Mouse (Mus musculus) spleen, adult 18-20 months (tissue): Measurements from ENCODE around the gene Rin3.
A peak's percentile ranks its signal among the peaks of the same experiment; 100 is the strongest.

ENCODE experiments used
- DNase-seq, 2 experiments: peaks; one replicate each; pipeline ENCODE4 v3.0.0; 2022; ENCODE audit warnings: mixed read lengths in 2 of 2

The Rin3 gene

DNA sequence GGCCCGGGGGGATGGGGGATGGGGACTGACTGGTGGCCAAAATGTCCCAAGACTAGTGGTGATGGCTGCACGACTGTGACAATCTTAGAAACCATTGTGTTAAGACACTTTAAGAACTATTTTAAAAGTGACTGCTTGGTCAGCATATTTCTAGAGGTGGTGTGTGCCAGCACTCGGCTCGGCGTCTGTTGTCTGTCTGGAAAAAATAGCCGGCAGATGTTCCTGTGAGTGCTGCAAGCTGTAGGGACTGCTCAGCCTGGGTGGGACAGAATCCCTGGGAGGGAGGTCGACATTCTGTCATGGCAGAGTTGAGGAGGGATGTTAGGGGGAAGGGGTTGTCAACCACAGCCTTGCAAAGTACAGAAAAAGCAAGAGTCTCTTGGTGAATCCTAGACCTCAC is 21.0 kb downstream of the Rin3 start:
- no peak for DNase-seq

DNA sequence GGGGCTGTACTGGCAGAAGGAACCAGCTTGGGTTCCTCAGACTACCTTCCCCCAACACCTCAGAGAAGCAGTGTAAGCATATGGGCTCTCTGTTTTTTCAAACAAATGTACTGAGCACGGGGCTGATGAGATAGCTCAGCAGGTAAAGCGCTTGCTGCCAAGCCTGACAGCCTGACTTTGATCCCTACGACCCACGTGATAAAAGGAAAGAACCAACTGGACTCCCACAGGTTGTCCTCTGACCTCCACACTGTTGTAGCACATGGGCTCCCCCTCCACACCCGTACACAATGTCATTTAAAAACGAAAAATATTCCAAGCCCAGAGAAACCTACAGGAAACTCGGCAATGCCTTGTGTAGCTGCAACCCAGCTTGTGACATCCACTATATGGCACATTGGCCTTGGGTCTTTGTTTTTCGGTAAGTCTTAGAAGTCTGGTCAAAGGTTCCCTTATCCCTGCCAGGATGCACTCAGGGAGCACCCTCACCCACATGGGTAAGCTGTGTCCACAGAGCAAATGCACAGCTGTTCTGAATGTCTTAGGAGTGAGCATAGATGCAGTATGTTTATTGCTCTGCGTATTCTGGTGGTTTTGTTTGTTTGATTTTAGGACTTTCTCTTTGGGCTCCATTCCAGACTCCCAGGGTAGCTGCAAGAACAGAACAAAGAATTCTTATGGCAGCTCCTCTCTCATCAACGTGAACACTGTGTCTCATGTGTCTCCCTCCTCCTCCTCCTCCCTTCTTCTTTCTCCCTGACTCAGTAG is 22.4 kb downstream of the Rin3 start:
- no peak for DNase-seq

DNA sequence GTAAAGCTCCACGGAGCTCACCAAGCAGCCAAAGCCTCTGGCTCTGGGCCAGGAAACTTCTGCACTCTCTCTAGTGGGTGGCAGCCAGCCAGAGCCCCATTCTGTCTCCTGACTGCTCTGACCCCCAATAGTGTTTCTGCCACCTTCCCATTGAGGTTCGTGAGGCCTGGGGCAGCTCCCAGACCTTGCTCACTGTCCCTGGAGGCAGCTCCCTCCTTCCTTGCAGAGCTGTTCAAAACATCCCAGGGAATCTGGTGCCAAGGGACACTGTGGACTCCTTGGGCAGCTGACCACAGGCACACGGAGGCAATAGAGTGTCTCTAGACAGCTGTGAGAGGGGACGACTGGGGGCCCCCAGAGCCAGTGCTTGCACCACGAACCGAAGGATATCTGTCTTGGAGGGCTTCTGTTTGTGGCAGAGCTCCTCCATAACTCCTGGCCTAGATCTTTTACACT is 25.2 kb downstream of the Rin3 start:
- DNase-seq: no peak

DNA sequence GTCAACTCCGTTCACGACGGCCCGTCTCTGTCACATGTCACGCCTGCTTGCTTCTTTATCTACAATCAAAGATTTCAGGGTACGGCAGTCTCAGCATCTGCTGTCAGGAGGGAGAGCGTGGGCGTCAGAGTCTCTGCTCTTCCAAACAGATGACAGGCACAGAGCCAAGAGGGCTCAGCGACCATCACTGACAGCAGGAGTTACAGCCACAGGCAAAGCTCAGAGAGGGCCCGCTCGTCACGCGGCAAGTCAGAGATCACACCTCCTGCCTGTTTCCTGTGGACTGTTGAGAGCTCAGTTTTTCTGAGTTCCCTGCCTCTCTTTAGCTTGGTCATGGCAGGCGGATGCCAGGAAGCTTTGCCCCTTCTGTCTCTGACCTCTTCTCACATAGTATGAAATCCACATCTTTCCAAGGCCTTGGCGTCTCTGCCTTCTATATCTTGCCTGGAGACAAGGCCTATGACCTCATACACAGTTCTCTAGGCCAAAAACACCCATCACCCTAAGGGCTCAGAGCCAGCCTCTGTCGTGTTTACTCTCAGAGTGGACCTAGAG is 25.7 kb downstream of the Rin3 start:
- no peak for DNase-seq

DNA sequence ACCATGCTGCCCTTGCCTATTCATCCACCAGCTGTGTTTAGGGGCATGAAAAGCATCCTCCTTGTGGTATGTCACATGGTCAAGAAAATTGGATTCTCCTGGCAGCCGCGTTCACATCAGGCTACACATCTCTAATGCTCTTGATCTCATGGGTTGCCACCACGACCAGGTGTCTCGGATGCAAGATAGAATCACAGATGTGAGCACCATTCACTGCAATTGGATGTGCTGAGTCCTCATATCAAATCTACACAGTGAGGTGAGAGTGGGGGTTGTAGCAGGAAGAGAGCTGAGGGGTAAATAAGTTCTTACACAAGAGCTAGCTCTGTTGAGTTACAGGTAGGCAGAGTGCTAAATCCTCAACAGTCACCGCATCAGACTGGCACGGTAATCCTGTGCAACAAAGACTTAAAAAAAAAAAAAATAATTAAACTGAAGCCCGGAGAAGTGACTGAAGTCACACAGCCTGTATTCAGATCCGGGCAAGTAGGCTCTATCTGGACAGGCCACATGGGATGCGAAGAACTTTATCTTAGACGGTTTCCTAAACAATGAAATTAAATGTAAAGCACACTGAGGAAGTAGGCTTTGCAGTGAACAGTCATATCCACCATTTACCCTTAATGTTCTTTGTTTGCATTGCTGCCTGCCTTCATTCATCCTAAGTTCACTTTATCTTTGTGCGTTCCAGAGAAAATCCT is 26.4 kb downstream of the Rin3 start:
- no peak for DNase-seq

DNA sequence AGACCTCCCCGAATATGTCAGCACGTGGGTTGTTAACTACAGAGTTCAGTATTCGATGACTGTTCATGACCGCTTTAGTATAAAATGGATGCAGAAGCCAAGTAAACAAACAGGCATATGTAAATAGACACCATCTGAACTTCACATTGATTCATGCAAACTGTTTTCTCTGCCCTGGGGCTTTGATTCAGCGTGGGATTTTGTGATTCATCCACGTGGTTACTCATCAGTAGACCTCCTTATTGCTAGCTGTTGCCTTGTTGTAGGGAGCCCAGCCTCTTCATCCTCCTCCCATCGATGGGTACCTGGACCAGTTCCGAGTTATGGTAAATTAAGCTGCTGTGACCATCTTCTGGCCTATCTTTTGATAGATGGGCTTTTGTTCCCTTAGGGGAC is 26.9 kb downstream of the Rin3 start:
- DNase-seq: no peak

DNA sequence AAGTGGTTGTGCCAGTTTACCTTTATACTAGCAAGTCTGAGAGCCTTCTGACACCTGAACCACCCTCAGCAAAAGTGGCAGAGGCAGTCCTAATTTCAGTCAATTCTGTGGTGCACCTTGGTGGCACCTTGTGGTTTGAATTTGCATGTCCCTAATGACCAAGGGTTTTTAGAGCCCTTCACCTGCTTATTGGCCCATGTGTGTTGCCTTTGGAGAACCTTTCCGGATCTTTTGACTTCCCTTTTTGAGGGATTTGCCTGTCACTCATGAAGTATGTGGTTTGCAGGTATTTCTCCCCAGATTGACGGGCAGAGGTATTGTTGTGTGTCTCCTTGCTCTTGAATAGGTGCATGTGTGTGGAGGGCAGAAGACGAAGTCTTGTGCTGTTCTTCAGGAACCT is 27.4 kb downstream of the Rin3 start:
- DNase-seq: no peak

DNA sequence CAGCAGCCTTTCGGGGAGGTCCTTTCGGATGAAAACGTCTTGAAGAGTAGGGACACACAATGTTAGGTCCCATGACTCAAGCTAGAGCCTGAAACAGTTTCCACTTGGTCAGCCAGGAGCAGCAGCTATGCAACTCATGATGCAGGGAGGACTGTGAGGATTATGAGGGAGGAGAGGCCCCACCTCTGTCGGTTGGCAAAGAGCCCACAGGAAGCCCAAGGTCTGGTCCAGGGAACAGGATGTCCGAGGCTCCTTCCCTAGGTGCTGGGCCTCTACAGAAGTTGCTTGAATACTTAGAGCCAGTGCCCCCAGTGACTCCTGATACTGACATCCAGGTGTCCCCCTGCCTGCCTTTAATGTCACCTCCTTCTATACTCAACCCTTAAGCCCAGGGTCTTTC is 28.6 kb downstream of the Rin3 start:
- DNase-seq: no peak

DNA sequence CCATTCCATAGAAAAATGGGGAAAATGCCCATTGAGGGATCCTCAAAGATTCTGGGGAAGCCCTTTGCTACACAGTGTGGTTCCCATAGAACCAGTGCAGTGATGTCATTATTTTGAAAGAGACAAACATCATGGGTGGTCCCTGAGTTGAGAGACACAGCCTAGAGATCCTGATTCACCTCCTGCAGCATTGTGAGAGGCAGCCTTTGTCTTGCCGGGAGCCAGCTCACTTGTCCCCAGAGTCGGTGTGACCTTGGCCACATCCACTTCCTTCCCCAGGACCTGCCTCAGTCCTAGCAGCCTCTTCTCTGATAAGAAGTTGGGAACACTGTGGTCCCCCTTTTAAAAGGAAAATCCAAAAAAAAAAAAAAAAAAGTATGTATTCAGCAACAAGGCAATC is 36.3 kb downstream of the Rin3 start:
- no peak for DNase-seq

DNA sequence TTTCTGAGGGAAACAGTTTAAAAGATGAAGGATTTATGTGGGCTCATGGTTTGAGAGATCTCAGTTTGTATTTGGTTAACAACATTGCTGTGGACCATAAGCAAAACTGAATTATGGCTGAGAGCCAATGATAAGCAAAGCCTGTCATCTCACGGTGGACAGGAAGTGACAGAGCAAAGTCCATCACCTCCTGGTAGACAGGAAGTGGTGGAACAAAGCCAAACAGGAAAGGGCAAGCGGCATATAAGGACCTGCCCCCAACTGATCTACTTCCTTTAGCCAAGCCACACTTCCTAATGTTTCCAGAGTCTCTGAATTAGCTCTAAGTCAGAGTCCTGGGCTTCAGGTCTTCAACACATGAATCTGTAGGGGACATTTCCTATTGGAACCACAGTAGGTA is 37.1 kb downstream of the Rin3 start:
- DNase-seq: no peak

DNA sequence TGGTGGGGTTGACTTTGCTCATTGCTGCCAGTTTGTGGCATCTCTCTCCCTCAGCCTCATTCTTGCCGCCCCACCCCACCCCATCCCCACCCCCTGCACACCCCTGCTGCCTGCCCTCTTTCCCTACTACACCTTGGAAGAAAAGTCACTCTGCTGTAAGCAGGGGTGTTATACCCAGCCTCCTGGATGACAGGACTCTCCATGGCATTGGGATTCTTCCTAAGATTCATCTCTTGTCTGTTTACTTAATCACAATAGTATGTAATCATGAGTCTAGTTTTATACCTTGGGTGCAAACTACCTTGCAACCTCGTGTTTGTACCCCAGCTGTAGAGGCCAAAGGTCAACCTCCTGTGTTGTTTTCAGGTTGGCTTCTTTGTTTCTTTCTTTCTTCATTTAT is 37.5 kb downstream of the Rin3 start:
- DNase-seq: no peak

DNA sequence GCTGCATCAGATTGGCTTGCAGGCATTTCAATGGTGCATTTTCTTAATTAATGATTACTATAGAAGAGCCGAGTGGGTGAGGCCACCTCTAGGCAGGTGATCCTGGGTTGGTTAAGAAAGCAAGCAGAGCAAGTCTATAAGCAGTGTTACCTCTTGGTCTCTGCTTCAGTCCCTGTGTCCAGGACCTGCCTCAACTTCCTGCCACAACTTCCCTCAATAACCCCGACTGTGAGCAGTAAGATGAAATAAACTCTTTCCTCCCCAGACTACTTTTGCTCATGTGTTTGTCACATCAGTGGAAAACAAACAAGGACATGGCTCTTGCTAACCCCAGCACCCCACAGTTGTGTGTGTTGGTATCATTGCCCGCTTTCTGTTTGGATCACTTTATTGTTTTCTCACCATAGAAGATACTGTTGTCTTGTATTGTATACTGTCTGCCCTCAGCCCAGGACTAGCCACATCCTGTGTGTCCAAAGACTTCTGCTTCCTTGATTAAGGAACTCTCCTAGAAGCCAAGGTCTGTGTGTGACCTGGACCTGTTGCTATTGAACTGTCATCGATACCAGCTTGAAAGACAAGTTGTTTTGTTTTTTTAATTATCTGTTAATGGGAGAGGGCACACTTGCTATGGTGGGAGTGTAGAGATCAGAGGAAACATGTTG is 38.3 kb downstream of the Rin3 start:
- no peak for DNase-seq

DNA sequence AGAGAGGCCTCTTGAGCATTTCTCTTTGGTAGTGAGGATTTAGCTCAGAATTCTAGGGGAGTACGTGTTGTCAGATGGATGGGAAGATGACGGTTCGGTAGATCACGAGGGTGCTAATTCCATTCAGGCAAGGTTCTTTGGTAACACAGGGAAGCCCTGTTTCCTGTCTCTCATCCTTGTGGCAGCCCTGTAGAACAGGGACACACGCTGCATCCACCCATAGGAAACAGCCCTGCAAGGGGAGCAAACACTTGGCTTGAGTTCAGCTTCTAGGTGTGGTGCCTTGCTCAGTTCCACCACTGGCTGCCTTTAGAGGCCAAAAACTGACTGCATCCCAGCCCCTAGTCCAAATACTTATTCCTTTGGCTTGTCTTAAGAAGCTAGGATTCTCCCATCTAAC is 39.0 kb downstream of the Rin3 start:
- DNase-seq: no peak

DNA sequence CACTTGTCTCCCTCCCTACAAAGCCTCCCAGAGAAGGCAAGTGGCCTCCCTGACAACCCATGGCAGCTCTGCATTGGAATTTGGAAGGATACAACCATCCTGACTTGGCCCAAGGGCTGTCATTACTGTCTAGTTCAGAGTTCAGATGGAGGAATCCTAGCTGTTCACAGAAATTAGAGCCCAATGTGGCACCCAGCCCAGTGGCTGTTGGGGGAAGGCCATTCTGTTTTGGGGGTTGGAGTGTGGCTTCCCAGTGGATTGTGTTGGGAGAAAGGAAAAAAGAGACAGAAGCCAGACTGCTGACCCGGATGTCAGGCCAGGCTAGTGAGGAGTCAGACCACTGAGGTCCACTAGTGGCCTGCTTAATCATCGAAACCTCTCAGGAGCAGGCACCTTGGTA is 40.5 kb downstream of the Rin3 start:
- DNase-seq: no peak

DNA sequence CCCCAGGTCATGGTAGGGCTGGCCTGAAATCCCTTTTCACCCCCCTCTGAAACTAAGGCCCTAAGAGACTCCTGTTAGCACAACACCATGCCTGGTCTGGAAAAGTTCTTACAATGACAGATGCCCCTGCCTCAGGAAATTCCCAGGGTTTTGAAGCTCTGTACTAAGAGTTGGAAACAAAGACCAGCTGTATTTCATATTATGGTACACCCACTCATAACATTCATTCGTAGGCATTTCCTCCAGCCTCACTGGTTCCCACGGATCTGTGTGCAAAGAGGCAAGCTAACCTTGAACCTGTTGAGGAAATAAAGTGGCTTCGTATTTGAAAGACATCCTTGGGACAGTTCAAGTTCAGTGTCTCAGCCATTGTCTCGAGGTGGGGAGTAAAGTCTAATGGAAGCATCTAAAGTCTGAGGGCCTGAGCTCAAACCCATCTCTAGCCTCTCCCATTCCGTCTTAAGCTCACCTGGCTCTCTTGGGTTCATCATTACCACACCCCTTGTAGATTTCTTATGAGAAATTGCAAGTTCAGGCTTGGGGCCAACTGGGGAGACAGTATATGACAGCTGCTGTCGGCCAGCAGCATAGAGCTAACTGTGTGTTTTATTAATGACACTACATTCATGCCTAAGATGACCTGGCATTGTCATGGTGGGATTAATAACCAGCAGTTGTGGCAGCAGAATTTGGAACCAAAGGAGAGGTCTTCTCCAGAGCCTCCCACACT is 41.5 kb downstream of the Rin3 start:
- DNase-seq: no peak

DNA sequence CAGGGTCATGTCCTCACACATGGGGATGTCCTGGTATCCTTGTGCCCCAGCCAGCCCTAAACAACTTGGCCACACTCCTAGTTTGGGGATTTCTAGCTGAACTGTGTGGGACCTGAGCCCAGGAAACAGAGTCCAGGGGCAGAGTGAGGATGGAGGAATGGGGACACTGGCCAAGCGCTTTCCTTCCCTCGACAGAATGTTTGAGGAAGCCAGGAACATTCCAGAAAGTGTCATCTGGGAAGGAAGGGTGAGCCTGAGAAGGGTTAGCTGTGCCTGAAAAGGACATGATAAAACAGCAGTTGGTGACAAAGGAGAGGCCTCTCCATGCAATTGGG is 42.0 kb downstream of the Rin3 start:
- no peak for DNase-seq

DNA sequence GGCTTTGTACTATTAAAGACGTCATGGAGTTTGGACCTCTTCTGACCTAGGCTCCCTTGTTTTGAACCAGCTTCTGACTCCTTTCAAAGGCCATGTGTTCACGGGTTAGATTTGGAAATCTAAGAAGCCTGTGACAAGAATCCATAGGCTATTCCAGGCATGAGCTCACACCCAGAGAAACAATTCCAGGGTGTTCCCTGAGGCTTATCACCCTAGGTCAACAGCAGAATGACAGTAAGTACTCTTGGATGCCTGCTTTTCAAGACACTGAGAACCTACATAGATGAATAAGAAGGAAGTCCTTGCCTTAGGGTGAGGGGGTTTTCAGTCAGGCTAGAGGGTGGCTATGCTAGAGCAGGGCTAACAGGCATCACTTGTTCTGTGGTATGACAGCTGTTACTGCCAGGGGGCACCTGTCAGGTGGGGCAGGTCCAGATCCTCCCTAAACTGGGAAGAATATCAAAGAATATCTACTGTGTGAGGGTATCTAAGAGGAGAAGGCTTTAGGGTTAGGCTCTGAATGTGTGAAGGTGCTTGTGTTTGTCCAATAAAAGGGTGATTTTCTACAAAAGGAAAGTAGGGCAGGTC is 44.0 kb downstream of the Rin3 start:
- no peak for DNase-seq

DNA sequence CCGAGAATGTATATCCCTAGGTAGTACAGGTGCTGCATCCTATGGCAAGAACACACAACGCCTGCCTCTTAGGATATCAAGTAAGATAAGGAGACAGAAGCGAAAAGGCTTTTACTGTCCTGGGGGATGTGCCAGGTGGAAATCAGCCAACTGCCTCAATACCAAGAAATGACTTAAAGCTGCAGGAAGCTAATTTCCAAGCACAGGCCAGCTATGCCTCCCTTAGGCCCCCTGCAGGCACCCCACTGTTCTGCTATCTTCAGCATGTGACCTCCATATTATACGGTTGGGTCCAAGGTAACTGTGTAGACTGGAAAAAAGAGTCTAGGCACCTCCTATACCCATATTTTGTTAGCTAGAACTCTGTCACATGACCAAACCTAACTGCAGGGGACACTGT is 44.7 kb downstream of the Rin3 start:
- DNase-seq: no peak

DNA sequence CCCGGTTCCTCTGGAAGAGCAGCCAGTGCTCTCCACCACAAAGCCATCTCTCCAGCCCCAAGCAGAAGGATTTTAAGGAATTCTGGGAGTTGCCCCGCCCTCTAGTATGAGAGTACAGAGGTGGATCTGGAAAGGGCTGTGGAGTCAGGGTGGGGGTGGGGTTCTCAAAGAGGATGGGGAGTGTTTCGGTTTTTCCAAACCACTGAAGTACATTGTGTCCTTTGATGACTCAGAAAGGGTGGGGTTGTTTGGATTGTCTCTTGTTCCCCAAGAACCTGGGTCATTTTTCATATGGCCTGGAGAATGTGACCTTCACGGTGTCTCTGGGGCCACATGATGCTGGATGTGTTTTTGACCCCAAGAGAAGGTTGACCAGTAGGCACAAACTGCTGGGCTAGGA is 45.2 kb downstream of the Rin3 start:
- DNase-seq: no peak

DNA sequence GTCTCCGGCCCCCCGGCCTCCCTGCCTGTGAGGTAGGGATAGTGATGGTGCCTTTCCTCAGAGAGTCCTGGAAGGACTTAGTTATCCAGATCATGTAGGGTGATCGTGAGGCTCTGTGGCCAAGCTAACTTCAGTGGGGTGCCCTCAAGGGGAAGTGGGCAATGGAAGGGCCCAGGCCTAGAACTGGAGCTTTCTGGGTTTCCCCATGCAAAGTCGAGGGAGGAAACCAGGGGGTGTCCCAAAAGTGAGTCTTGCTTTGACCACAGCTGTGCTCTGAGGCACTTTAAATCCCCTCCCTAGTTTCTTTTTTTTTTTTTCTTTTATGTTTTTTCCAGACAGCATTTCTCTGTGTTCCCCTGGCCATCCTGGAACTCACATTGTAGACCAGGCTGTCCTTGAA is 47.3 kb downstream of the Rin3 start:
- peak; percentile 31 to 39 for DNase-seq

DNA sequence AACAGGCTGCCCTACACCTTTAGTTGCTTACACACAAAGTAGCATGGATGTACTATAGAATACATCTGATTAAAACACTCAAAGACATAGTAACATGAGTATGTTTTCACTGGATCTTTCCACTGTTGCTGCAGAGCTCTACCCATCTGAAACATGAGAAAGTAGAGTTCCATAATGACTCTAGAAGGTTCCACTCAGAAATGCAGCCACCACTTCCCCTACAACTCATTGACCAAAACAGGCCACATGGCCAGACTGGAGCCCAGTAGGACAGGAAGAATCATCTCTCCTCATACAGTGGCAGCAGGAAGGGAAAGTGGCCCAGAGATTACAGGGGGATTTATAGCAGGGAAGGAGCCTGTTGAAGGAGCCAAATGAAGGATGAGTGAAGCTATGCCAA is 47.9 kb downstream of the Rin3 start:
- DNase-seq: no peak

DNA sequence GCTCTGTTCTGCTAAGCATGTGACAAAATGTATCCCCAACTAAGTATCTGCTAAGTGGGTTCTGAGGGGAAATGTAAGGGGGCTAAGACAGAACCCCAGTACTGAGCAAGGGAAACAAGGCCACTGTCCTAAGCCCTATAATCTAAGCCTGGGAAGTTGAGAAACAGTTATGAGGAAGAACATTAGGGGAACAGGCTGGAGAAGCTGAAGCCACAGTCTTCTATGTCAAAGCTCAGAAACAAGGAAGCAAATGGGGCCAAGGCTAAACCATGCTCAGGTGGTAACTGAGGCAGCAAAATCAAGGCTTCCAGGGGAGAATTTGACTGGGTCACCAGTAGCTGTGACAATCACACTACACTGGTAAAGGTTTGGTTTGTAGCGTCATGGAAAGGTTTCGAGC is 50.3 kb downstream of the Rin3 start:
- DNase-seq: no peak

DNA sequence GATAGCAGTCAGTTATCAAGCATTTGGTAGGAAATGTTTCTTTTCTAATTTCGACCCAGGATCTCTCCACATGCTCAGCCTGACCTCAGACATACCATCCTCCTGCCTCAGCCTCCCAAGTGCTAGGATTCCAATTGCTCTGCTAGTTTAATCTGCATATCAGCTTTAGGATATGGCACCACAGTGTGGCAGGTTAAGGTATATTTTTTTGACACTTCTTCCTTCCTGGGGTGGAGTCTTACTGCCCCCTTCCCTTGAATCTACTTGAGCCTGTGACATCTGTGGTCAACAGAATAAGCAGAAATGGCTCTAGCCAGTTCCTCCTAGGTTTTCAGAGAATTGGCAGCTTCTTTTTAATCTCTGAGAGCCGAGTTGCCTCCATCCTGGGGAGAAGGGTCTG is 56.2 kb downstream of the Rin3 start:
- DNase-seq: peak in 1 of 2 experiments; percentile 32
